ENCODE assay signal across 8 mouse cellular contexts in the genomic region with DNA sequence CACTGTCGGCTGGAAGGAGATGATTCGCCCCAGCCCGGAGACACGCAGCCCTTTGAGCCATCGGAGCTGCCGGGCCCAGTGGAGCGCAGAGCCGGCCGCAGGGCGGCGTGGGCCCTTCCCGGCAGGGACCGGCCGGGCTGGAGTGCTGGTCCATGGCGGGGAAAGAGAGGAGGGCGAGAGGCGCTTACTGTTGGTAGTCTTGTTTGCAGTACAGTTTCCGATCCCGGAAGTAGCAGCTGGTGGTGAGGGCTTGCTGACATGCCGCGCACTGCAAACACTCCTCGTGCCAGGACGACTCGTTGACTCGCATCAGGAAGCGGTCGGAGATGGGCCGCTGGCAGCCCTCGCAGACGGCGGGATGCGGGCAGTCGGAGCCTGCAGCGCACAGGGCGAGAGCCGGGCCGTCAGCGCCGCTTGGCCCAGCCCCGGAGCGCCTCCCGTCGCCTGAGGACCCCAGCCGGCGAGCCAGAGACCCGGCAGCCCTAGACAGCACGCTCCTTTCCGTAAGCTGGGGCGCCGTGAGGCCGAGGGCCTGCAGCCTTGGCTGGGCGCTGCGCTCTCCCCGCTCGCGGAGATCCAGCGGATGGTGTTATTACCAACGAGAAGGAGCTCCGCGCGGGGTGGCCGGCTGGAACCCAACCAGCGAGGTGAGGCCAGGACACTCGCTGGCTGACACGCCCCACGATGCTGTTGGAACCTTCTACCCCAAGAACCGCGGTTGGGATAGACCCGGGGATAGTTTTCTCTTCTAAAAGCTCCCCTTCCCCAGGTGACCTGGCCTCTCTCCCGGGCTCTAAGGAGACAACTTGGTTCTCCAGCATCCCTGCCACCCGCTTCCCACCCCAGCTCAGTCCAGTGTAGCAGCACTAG. TPM values are rescaled to one million over a fixed set of nuclear protein-coding genes. Genes with fewer than 3 reads are reported as not detected.
DNase-seq lines count a peak whose midpoint lies in the region; ATAC-seq and TF ChIP-seq lines count a peak whose summit lies in the region.

No protein-coding gene starts in this region.

- DNase-seq in cerebellum, postnatal 10 days: peak; percentile 57 to 68
- no peak for DNase-seq in cerebellum, adult 9-11 months
- no peak for DNase-seq in hindbrain, postnatal 0 days (ENCODE audit: low spot score)
- DNase-seq in lung, postnatal 25 days (ENCODE audit: low spot score): peak; percentile 16
- peak; percentile 62 for DNase-seq in thymus, adult 2 months
- no peak for DNase-seq in layer of hippocampus, adult 2 months (ENCODE audit: low spot score in 2 of 2)
- no peak for DNase-seq in left cerebral cortex, adult 9 months (ENCODE audit: low spot score in 2 of 2)

- under 1% methylated on average over 70 of the region's 71 CpGs for WGBS in embryonic facial prominence, embryonic 13.5 days
- 0% methylated on average over 69 of the region's 71 CpGs for WGBS in hindbrain, postnatal 0 days
- WGBS in thymus, adult 2 months: 3% methylated on average over 71 of the region's 71 CpGs

- peaks cover 96% of the 10 kb centered on the region for H3K27me3 ChIP-seq in embryonic facial prominence, embryonic 13.5 days
- peaks cover 76% of the 10 kb centered on the region for H3K27me3 ChIP-seq in hindbrain, postnatal 0 days (ENCODE audit: insufficient read depth, low read length)
- H3K27me3 ChIP-seq in thymus, adult 2 months (ENCODE audit: control insufficient read depth, insufficient read depth, low read length): peaks cover 66% of the 10 kb centered on the region

- TF ChIP-seq POLR2A in thymus, adult 2 months (IDR thresholded peaks at IDR 0.05; ENCODE audit: control insufficient read depth, extremely low read depth, insufficient read depth, low read length, poor library complexity): 0 out of 2 replicates have a peak, but pooled peaks have one; percentile 16

- H3K27ac ChIP-seq in embryonic facial prominence, embryonic 13.5 days: no peak overlapping the region
- H3K27ac ChIP-seq in hindbrain, postnatal 0 days: peak overlapping the region; percentile 48; the same call in 1 of the 2 replicates
- no peak overlapping the region for H3K27ac ChIP-seq in thymus, adult 2 months (ENCODE audit: control insufficient read depth, insufficient read depth, low read length)
- no peak overlapping the region for H3K27ac ChIP-seq in layer of hippocampus, adult 2 months

- peak overlapping the region; percentile 77 for H3K4me2 ChIP-seq in embryonic facial prominence, embryonic 13.5 days
- peak overlapping the region; percentile 41 for H3K4me2 ChIP-seq in hindbrain, postnatal 0 days (ENCODE audit: low read depth, low read length)

- no peaks in the 10 kb centered on the region for H3K9me3 ChIP-seq in embryonic facial prominence, embryonic 13.5 days
- H3K9me3 ChIP-seq in hindbrain, postnatal 0 days (ENCODE audit: low read length): no peaks in the 10 kb centered on the region

- no peak for ATAC-seq in embryonic facial prominence, embryonic 13.5 days (ENCODE audit: insufficient number of reproducible peaks, insufficient read depth, low FRiP score, low TSS enrichment, low read depth)
- ATAC-seq in hindbrain, postnatal 0 days: 0 out of 2 replicates have a peak, but pooled peaks have one; percentile 19

- no peak for TF ChIP-seq CTCF in hindbrain, postnatal 0 days (IDR thresholded peaks at IDR 0.05; ENCODE audit: low read depth)
- TF ChIP-seq CTCF in thymus, adult 2 months (IDR thresholded peaks at IDR 0.05; ENCODE audit: borderline replicate concordance, control insufficient read depth, extremely low read depth, insufficient read depth, low read length, poor library complexity): no peak
- TF ChIP-seq CTCF in layer of hippocampus, adult 2 months (conservative IDR thresholded peaks at IDR 0.05): no peak

- H3K36me3 ChIP-seq in embryonic facial prominence, embryonic 13.5 days: no peaks in the 10 kb centered on the region
- no peaks in the 10 kb centered on the region for H3K36me3 ChIP-seq in hindbrain, postnatal 0 days (ENCODE audit: insufficient read depth, low read length)
- no peaks in the 10 kb centered on the region for H3K36me3 ChIP-seq in thymus, adult 2 months (ENCODE audit: control insufficient read depth, insufficient read depth, low read length)

- H3K4me1 ChIP-seq in embryonic facial prominence, embryonic 13.5 days: peaks cover 44% of the 10 kb centered on the region
- no peaks in the 10 kb centered on the region for H3K4me1 ChIP-seq in hindbrain, postnatal 0 days (ENCODE audit: insufficient read depth, low read length)
- H3K4me1 ChIP-seq in thymus, adult 2 months (replicated peaks; ENCODE audit: control insufficient read depth, insufficient read depth, low read length): peaks cover 12% of the 10 kb centered on the region

- peak overlapping the region; percentile 52 for H3K4me3 ChIP-seq in embryonic facial prominence, embryonic 13.5 days
- peak overlapping the region; percentile 35 for H3K4me3 ChIP-seq in hindbrain, postnatal 0 days (ENCODE audit: low read length)
- peak overlapping the region; percentile 35 for H3K4me3 ChIP-seq in thymus, adult 2 months (ENCODE audit: control insufficient read depth, insufficient read depth, low read length)
- H3K4me3 ChIP-seq in layer of hippocampus, adult 2 months: no peak overlapping the region

- H3K9ac ChIP-seq in embryonic facial prominence, embryonic 13.5 days: peak overlapping the region; percentile 51
- H3K9ac ChIP-seq in hindbrain, postnatal 0 days (replicated peaks; ENCODE audit: low read length): peak overlapping the region; percentile 33; the same call in 1 of the 2 replicates

RNA-seq across cellular contexts. Expression of a gene that starts 0.8 kb away (rescaled TPM):
- 0.55 TPM in 2 replicates for polyA plus RNA-seq in embryonic facial prominence, embryonic 13.5 days (2015; fragmentation: Nextera tagmentation; extraction: Ambion mirVana)
- 17.3 and 21.1 TPM in 2 replicates for total RNA-seq in hindbrain, postnatal 0 days (2014; rRNA removed)
- 2.1 and 2.2 TPM in 2 replicates for polyA plus RNA-seq in hindbrain, postnatal 0 days (2015; fragmentation: Nextera tagmentation; extraction: Ambion mirVana)
- polyA plus RNA-seq in thymus, adult 2 months (2012; rRNA removed): 0.04 and 0.10 TPM in 2 replicates
- total RNA-seq in layer of hippocampus, adult 2 months (2021): under 1 TPM; 0.10 to 0.41 TPM

Comparison
In these comparisons a context has a peak if more than half of its experiments do, and no peak if none do; other contexts are left out.
1. DNase-seq: peak in cerebellum, postnatal 10 days (2 of 2), lung, postnatal 25 days (single experiment) and thymus, adult 2 months (single experiment); none in cerebellum, adult 9-11 months (single experiment), hindbrain, postnatal 0 days (single experiment), layer of hippocampus, adult 2 months (0 of 2) and left cerebral cortex, adult 9 months (0 of 2).